Mouse (Mus musculus) ES-Bruce4 (cell line): ENCODE results near the gene Atp2a1. TPM values are rescaled to one million over a fixed set of nuclear protein-coding genes. Genes with fewer than 3 reads are reported as not detected.

ENCODE experiments used
- H3K27ac ChIP-seq: 2 replicates; pipeline ENCODE4 v1.5.1; 2012; ENCODE audit warnings: low read length, inconsistent platforms; ENCODE audit not compliant: insufficient read depth
- H3K27me3 ChIP-seq: 2 replicates; pipeline ENCODE4 v1.6.1; 2012; ENCODE audit warnings: mild to moderate bottlenecking, low read length, inconsistent platforms; ENCODE audit not compliant: control insufficient read depth, poor library complexity, insufficient read depth, severe bottlenecking
- H3K36me3 ChIP-seq: 2 replicates; pipeline ENCODE4 v1.6.1; 2012; ENCODE audit warnings: inconsistent platforms, mild to moderate bottlenecking, low read length, moderate library complexity; ENCODE audit not compliant: control insufficient read depth, poor library complexity, insufficient read depth, severe bottlenecking
- H3K4me1 ChIP-seq: one replicate; pipeline ENCODE4 v1.8.1; 2011; ENCODE audit warnings: low read length; ENCODE audit not compliant: control insufficient read depth, insufficient read depth
- H3K4me3 ChIP-seq: 2 replicates; pipeline ENCODE4 v1.5.1; 2011; ENCODE audit warnings: low read depth, mild to moderate bottlenecking, low read length
- H3K9ac ChIP-seq: 2 replicates; pipeline ENCODE4 v1.6.1; 2012; ENCODE audit warnings: low read depth, mild to moderate bottlenecking, inconsistent platforms; ENCODE audit not compliant: poor library complexity, severe bottlenecking
- H3K9me3 ChIP-seq: replicated peaks from 2 replicates; pipeline ENCODE4 v1.6.1; 2012; ENCODE audit warnings: mild to moderate bottlenecking, low read length, inconsistent platforms; ENCODE audit not compliant: control insufficient read depth, poor library complexity, insufficient read depth, severe bottlenecking
- CTCF ChIP-seq: IDR thresholded peaks from one replicate; pipeline ENCODE4 v1.8.1; 2011; ENCODE audit warnings: low read depth, low read length
- EP300 ChIP-seq: IDR thresholded peaks from 2 replicates; pipeline ENCODE4 v1.6.1; 2011; ENCODE audit warnings: low read depth, low read length; ENCODE audit not compliant: insufficient read depth
- POLR2A ChIP-seq: IDR thresholded peaks from one replicate; pipeline ENCODE4 v1.8.1; 2011; ENCODE audit warnings: low read length; ENCODE audit not compliant: insufficient read depth
- polyA plus RNA-seq: library from polyadenylated mRNA; stranded (reverse); fragments of >200 nt; gene quantifications from 2 replicates; pipeline ENCODE4 v1.2.4, GENCODE M21; 2011; ENCODE audit warnings: low read depth; ENCODE audit not compliant: missing spikeins, insufficient read depth, insufficient read length

The Atp2a1 gene
- polyA plus RNA-seq, 1 experiment: 0.40 TPM

DNA sequence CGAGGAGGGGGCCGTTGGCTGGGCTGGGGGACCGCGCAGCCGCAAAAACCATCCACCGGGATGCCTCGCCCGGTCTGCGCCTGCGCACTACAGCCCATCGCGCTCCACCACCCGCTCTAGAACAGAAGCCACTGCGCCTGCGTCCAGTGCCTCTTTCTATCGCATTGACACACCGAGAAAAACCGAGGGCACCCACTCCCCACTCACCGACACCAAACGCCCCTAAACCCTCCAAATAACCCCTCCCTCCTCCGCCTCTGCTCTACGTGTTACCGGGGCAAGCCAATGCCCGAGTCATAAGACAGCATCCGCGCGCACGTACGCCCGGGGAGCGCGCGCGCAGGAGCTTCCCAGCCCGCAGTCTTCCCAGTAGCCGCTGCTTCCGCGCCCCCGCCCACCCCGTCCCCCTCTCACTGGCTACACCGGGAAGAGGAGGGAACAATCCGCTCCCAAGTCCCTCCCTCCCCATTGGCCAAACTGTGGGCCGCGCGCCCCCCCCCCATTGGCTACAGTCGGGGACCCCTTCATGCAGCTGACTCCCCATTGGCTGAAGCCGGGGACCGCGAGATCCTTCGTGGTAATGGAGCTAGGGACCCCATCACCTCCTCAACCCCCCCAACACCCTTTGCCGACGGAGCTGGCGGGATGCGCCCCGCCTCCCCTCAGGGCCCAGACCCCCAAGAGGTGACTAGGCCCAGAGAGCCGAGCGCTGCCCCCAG is 39.3 kb upstream of the Atp2a1 start:
- peaks cover 2% of the 10 kb centered on the region for H3K4me1 ChIP-seq
- peak overlapping the region; percentile 94 for H3K4me3 ChIP-seq
- TF ChIP-seq CTCF: no peak
- TF ChIP-seq EP300: no peak
- TF ChIP-seq POLR2A: peak; percentile 48
- H3K9me3 ChIP-seq: no peaks in the 10 kb centered on the region
- peak overlapping the region; percentile 91 for H3K27ac ChIP-seq
- H3K36me3 ChIP-seq: peaks cover 41% of the 10 kb centered on the region
- H3K9ac ChIP-seq: peak overlapping the region; percentile 100
- no peaks in the 10 kb centered on the region for H3K27me3 ChIP-seq

DNA sequence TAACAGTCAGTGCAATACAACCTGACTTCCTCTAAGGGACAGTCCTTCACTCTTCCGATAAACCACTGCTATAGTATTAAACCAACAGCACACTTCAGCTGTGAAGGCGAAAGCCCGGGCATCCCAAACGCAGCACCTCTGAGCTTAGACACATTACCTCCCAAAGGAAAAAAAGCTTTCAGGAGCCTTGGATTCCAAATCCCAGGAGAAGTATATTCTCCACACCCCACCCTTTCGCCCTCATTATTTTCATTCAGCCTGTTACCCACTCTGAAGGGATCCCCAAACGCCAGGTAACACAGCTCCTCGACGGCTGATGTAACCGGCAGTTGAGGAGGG is 38.7 kb upstream of the Atp2a1 start:
- H3K36me3 ChIP-seq: peaks cover 46% of the 10 kb centered on the region
- peak overlapping the region; percentile 91 for H3K27ac ChIP-seq
- peak overlapping the region; percentile 94 for H3K4me3 ChIP-seq
- H3K27me3 ChIP-seq: no peaks in the 10 kb centered on the region
- peak overlapping the region; percentile 100 for H3K9ac ChIP-seq
- no peaks in the 10 kb centered on the region for H3K9me3 ChIP-seq
- H3K4me1 ChIP-seq: peaks cover 2% of the 10 kb centered on the region
- TF ChIP-seq CTCF (no peak), EP300 (no peak), POLR2A (no peak)

DNA sequence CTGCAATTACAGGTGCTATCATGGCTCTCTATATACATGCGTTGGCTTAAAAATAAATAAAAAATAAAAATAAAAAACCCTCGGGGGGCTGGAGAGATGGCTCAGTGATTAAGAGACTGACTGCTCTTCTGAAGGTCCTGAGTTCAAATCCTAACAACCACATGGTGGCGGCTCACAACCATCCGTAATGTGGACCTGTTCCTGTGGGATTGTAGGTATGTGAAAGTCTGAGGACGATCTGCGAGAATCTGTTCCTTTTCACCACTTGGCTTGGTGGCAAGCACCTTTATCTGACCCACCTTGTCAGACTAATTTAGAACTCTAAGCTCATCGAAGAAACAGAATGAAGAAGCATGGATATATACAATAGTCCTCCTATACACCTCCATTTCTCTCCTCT is 36.5 kb upstream of the Atp2a1 start:
- Histone ChIP-seq H3K27ac (no peak overlapping the region), H3K27me3 (no peaks in the 10 kb centered on the region), H3K36me3 (peaks cover 68% of the 10 kb centered on the region), H3K4me3 (no peak overlapping the region), H3K9ac (no peak overlapping the region), H3K4me1 (peaks cover 2% of the 10 kb centered on the region), H3K9me3 (no peaks in the 10 kb centered on the region)
- no peak for TF ChIP-seq POLR2A
- no peak for TF ChIP-seq CTCF
- no peak for TF ChIP-seq EP300

DNA sequence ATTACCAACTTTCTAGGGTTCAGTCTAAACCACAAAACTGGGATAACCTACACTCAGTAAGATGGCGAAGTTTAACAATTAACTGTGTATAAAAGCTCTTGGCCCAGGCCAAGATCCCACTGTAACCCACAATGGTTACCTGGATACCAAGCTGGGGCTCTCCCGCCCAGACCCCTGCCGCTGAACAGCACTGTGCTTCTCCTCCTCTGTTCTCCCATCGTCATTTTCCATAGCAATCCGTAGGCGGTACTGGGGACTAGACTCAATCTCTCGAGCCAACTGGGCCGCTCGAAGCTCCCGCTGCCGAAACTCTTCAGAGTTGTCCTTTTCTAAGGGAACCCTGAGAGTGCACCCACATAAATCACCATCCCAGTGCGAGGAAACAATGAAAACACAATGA is 35.1 kb upstream of the Atp2a1 start:
- no peaks in the 10 kb centered on the region for H3K27me3 ChIP-seq
- no peaks in the 10 kb centered on the region for H3K9me3 ChIP-seq
- H3K4me1 ChIP-seq: peaks cover 2% of the 10 kb centered on the region
- no peak overlapping the region for H3K4me3 ChIP-seq
- H3K9ac ChIP-seq: no peak overlapping the region
- TF ChIP-seq EP300: no peak
- no peak for TF ChIP-seq POLR2A
- no peak for TF ChIP-seq CTCF
- H3K27ac ChIP-seq: no peak overlapping the region
- peaks cover 83% of the 10 kb centered on the region for H3K36me3 ChIP-seq

DNA sequence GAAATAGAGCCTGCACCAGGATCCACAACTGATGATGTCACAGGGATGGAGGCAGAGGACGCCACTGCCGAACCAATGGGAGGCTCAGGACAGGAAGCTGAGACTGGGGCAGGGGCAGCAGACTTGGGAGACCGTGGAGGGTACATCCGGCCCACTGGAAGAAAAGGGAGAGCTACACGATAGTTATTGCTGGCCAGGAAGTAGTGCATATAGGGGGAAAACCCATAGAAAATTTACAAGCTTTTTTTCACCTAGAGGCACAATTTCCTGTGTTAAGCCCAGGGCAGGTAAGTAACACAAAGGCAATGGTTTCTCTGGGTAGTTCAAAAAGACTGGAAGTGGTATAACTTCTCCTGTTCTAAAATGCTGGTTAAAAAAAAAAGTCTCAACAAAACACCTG is 33.6 kb upstream of the Atp2a1 start:
- Histone ChIP-seq H3K4me3 (no peak overlapping the region), H3K9me3 (no peaks in the 10 kb centered on the region), H3K27ac (no peak overlapping the region), H3K36me3 (peaks cover 97% of the 10 kb centered on the region), H3K27me3 (no peaks in the 10 kb centered on the region), H3K4me1 (peaks cover 2% of the 10 kb centered on the region), H3K9ac (no peak overlapping the region)
- TF ChIP-seq EP300 (no peak), POLR2A (no peak)

DNA sequence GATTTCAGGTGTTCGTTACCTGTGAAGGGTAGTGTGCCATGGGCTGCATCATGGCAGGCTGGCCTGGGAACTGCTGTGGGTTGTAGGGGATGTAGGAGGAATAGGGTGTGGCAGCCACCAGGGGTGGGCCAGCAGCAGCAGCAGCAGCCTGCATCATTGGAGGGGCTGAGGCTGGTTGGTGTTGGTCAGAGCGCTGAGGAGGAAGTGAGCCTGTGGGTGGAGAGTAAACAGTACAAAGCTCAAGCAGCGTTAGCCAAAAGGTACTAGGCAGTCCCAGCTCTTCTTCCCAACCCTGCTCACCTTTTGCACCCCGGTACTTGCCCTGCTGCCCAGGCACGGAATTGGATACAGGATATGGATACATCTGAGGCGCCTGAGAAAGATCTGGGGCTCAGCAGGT is 31.2 kb upstream of the Atp2a1 start:
- Histone ChIP-seq H3K4me3 (no peak overlapping the region), H3K36me3 (peaks cover 92% of the 10 kb centered on the region), H3K9ac (no peak overlapping the region), H3K27me3 (no peaks in the 10 kb centered on the region), H3K9me3 (no peaks in the 10 kb centered on the region), H3K27ac (no peak overlapping the region), H3K4me1 (no peaks in the 10 kb centered on the region)
- TF ChIP-seq POLR2A: no peak
- no peak for TF ChIP-seq CTCF
- TF ChIP-seq EP300: no peak
